Mouse (Mus musculus): ENCODE results near the gene Fam126a.

Gene Fam126a

GRCm38 (mm10) chr5:24030579-24030969 lies at the start of gene Fam126a:
Gene Fam126a (minus strand): TSS chr5:24030690.
- in situ Hi-C loops (cut with MboI, MseI) = loop anchor here in 1 of 2 experiments (10.0 kb wide), 1 partner anchor 424 kb away; the partner anchor contains the start of gene Agap3

- in situ Hi-C loops (cut with MboI, MseI) = no loop called here
These were observed 48.1 kb upstream of the Fam126a start for GRCm38 (mm10) chr5:24078420-24079179.

- in situ Hi-C loops (cut with MboI, MseI) = no loop called here
These were observed 47.3 kb upstream of the Fam126a start for GRCm38 (mm10) chr5:24077739-24078306.

- in situ Hi-C loops (cut with MboI, MseI) = no loop called here
These were observed 46.7 kb upstream of the Fam126a start for GRCm38 (mm10) chr5:24076986-24077718.

GRCm38 (mm10) chr5:24072031-24072430 lies 41.5 kb upstream of the Fam126a start:
- in situ Hi-C loops (cut with MboI, MseI) = no loop called here

- in situ Hi-C loops (cut with MboI, MseI) = no loop called here
These were observed 38.5 kb upstream of the Fam126a start for GRCm38 (mm10) chr5:24068955-24069354.

GRCm38 (mm10) chr5:24063545-24063944 lies 33.1 kb upstream of the Fam126a start:
- in situ Hi-C loops (cut with MboI, MseI) = no loop called here

- in situ Hi-C loops (cut with MboI, MseI) = no loop called here
These were observed 32.5 kb upstream of the Fam126a start for GRCm38 (mm10) chr5:24063034-24063433.

GRCm38 (mm10) chr5:24060949-24061348 lies 30.5 kb upstream of the Fam126a start:
- in situ Hi-C loops (cut with MboI, MseI) = no loop called here

- in situ Hi-C loops (cut with MboI, MseI) = loop anchor here in 1 of 2 experiments (10.0 kb wide), 2 partner anchors 123 to 163 kb away; no protein-coding TSS in a partner anchor
These were observed 27.1 kb upstream of the Fam126a start for GRCm38 (mm10) chr5:24057592-24057991.

- in situ Hi-C loops (cut with MboI, MseI) = loop anchor here in 1 of 2 experiments (10.0 kb wide), 2 partner anchors 122 to 162 kb away; no protein-coding TSS in a partner anchor
These were observed 26.4 kb upstream of the Fam126a start for GRCm38 (mm10) chr5:24056865-24057264.

GRCm38 (mm10) chr5:24054382-24054781 lies 23.9 kb upstream of the Fam126a start:
- in situ Hi-C loops (cut with MboI, MseI) = loop anchor here in 1 of 2 experiments (10.0 kb wide), 2 partner anchors 120 to 160 kb away; no protein-coding TSS in a partner anchor

GRCm38 (mm10) chr5:24053245-24054190 lies 23.0 kb upstream of the Fam126a start:
- in situ Hi-C loops (cut with MboI, MseI) = loop anchor here in 1 of 2 experiments (10.0 kb wide), 2 partner anchors 119 to 159 kb away; no protein-coding TSS in a partner anchor

GRCm38 (mm10) chr5:24051755-24052675 lies 21.5 kb upstream of the Fam126a start:
- in situ Hi-C loops (cut with MboI, MseI) = loop anchor here in 1 of 2 experiments (10.0 kb wide), 2 partner anchors 117 to 157 kb away; no protein-coding TSS in a partner anchor

- in situ Hi-C loops (cut with MboI, MseI) = no loop called here
These were observed 17.3 kb upstream of the Fam126a start for GRCm38 (mm10) chr5:24047821-24048220.

- in situ Hi-C loops (cut with MboI, MseI) = no loop called here
These were observed 16.5 kb upstream of the Fam126a start for GRCm38 (mm10) chr5:24047001-24047400.

GRCm38 (mm10) chr5:24045998-24046631 lies 15.6 kb upstream of the Fam126a start:
- in situ Hi-C loops (cut with MboI, MseI) = no loop called here

GRCm38 (mm10) chr5:24044387-24044786 lies 13.9 kb upstream of the Fam126a start:
- in situ Hi-C loops (cut with MboI, MseI) = no loop called here

- in situ Hi-C loops (cut with MboI, MseI) = no loop called here
These were observed 12.9 kb upstream of the Fam126a start for GRCm38 (mm10) chr5:24043367-24043766.
